Mouse (Mus musculus) layer of hippocampus, adult 8-10 months (tissue): ENCODE results near the gene Ror1. TPM values are rescaled to one million over a fixed set of nuclear protein-coding genes. Genes with fewer than 3 reads are reported as not detected.

ENCODE experiments used
- DNase-seq, 2 experiments: peaks; one replicate each; pipeline ENCODE4 v3.0.0; 2022; ENCODE audit warnings: low spot score in 2 of 2
- total RNA-seq, 4 experiments: library from RNA; stranded (reverse); gene quantifications; 2 replicates each; pipeline ENCODE4 v1.2.4; 2022

Gene Ror1
- total RNA-seq, 4 experiments from 2014 or later, result 4.3 to 5.6 (median 5.1) TPM

DNA sequence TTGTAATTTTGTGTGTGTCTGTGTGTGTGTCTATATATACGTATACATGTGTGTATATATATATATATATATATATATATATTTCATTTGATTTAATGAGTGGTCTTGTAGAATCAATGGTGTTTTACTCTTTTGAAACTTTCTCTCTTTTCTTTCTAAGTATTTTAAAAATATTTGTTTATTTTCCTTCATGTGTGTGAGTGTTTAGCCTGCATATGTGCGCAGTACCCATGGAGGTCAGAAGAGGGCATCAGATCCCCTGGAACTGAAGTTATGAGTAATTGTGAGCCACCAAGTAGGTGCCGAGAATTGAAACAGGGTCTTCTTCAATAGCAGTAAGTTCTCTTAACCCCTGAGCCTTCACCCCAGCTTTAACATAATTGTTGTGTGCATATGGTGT, 20.8 kb downstream of the Ror1 start:
- no peak for DNase-seq

GRCm38 (mm10) chr4:100118676-100119075, 23.1 kb downstream of the Ror1 start:
- no peak for DNase-seq

- DNase-seq, result no peak
Measured at GRCm38 (mm10) chr4:100119431-100119830, 23.8 kb downstream of the Ror1 start.

GRCm38 (mm10) chr4:100120547-100120946, 25.0 kb downstream of the Ror1 start:
- no peak for DNase-seq

DNA sequence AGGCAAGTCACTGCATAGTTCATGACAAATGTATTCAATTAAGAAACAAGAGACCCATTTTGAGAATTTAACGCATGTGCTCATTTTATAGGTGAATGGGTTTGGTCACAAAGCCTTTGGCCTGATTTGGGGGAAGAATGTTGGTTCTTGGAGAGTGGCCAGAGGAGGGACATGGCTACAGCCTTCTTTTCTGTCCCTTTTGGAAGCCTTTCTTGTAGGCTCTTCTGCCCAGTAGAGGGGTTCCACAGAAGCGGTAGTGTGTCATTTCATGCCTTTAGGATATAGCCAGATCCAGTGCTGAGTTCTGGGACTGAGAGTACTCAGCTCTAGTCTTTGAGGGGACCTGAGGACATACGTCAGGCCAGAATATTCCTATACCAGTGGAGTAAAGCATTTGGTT, 26.8 kb downstream of the Ror1 start:
- DNase-seq, result no peak

DNA sequence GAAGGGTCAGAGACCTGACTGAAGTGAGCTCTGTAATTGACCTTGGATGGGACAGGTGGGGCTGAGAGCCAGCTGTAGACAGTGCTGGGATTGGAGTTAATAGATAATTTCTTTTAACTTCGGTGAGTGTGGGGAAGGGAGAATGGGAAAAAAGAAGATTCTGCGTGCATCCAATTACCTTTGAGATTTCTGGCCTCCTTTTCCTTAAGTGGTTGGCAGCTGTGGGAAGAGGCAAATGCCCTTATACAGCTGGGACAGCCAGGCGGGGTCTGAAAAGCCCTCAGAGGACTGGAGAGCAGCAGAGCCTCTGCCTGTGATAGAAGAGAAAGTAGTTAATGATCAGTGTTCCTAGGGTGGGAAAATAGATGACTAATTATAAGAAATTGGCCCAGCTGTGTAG, 27.9 kb downstream of the Ror1 start:
- DNase-seq, result no peak

- DNase-seq, result no peak
Measured at GRCm38 (mm10) chr4:100124056-100124455, 28.5 kb downstream of the Ror1 start.

GRCm38 (mm10) chr4:100124935-100125334, 29.3 kb downstream of the Ror1 start:
- DNase-seq, result no peak

GRCm38 (mm10) chr4:100126531-100127310, 31.1 kb downstream of the Ror1 start:
- no peak for DNase-seq

DNA sequence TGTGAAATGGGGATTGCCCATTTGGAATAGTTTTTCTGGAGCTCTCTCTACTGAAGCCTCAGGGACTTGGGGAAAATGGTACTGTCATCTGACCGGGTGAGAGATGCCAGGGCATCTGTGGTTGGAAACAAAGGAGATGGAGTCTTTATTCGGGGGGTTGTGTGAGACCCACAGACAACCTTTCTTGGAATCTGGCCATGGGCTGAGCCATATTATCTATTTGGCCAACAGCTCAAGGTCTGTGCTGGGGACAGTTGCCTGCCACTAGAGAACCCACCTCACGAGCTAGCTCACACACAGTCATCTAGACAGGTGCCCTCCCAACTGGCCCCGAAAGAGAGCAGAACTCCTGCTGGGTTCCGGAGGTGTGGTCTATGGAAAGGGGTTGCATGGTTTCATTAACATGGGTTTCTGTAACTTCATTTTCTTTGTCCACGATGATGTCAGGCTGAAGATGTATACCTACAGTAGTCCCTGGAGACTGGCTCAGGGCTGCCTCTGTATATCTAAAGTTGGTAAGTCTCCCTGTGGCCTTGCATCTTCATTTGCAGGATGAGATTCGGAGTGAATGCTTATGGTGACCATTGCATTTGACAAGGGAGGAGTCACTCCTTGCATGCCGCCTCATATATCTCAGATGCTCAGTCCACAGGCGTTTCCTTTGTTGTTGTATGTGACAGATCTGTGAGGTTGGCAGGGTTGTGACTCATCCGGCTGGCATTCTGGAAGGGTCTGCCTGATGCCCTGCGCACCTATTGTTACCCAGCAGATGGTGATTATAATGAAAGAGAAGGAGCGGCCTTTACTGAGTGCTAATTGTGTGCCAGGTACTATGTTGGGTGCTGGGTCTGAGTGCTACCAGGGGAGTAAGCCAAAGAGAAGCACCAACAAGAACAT, 32.7 kb downstream of the Ror1 start:
- DNase-seq, result no peak

- no peak for DNase-seq
Measured at GRCm38 (mm10) chr4:100129201-100129600, 33.6 kb downstream of the Ror1 start.

DNA sequence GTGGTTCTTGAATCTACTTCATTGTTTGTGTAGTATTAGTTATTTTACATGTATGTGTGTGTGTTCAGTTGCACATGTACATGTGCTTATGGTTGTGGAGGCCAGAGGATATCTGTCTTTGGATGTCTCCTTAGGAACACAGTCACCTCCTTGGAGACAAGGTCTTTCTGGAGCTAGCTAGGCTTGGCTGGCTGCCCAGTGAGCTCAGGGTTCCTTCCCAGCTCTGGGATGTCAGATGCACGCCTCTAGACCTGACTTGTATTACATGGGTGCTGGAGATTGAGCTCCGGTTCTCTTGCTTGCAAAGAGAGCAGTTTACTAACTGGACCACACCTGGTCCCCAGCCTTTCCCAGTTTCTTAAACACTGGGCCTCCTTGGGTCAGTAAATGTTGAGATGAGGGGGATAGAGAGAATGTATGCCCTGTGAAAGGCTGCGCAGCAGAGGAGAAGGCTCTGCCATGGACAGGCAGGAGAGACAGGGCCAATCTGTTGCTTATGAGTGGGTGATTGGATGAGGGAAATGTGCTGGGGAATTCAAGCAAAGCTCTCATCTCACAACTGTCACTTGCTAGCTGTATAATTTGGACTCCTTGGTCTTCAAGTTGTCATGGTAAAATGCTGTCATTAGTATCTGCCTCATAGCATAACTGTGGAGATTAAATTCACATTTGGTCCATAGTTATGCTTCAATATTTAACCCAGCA, 35.3 kb downstream of the Ror1 start:
- DNase-seq, result peak in 1 of 2 experiments; percentile 18

GRCm38 (mm10) chr4:100131488-100131887, 35.9 kb downstream of the Ror1 start:
- DNase-seq, result no peak

DNA sequence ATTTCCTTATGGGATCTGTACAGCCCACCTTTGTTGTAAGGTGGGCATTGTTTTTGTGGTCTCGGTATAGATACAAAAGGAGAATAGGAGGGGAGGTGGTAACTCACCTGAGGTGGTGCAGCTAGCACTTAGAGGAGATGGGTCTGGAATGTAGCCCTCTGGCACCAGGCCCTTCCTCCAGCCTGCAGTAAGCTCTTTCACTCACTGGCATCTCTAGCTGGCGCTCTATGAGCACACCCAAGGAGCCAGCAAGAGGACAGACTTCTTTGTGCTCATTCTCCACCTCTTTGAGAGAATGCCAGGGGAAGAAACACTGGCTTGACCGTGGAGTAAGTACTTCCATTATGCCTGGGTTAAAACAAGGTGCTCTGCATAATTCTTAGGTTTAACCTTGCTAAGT, 36.7 kb downstream of the Ror1 start:
- DNase-seq, result no peak

DNA sequence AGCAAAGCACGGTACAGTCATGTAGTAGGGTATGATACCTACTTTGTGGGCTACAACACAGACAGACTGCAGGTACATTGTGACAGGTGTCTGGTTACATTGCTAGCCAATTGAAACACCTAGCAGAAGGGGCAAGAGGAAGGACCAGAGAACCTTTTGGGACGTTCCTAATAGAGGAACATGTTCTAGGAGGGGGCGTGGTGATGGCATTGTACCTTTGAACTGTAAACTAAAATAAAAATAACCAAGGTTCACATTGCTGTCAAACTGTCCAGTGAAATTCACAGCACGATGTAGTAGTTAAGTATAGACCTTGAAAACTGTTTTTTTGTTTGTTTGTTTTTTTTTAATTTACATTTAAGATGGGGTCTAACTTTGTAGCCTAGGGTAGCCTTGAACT, 40.5 kb downstream of the Ror1 start:
- no peak for DNase-seq

DNA sequence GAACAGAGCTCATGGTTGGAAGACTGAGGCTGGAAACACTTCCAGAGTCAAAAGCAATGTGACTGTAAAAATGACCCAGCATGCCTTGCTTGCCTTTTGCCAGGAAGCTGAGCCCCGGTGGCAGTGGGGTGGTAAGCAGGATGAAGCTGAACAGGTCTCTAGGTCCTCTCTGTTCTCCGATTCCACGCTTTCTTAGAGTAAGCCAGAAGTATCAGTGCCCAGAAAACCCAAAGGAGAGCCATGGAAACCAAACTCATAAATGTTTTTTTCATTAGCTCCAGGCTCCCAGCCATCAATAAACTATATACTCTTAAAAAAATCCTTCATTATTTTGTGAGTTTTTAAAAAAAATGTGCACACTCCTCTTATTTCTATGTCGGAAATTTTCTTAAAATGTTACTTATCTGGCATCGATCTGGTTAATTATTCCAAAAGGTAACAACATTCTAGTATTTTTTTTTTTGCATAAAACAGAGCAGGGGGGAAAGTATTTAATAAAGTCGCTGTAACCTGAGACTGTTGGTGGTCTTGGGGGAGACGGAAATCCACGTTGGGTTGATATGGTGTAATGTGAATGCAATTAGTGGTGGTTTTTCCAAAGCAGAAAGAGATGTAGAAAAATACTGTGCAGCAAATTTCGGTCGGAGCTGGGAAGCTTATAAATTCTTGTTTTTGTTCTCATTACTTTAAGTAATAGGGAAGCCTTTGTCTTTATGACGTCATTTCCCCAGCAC, 41.7 kb downstream of the Ror1 start:
- no peak for DNase-seq

- DNase-seq, result no peak
Measured at GRCm38 (mm10) chr4:100141626-100142025, 46.0 kb downstream of the Ror1 start.

- DNase-seq, result no peak
Measured at GRCm38 (mm10) chr4:100144744-100145143, 49.2 kb downstream of the Ror1 start.

GRCm38 (mm10) chr4:100150797-100151196, 55.2 kb downstream of the Ror1 start:
- DNase-seq, result no peak

DNA sequence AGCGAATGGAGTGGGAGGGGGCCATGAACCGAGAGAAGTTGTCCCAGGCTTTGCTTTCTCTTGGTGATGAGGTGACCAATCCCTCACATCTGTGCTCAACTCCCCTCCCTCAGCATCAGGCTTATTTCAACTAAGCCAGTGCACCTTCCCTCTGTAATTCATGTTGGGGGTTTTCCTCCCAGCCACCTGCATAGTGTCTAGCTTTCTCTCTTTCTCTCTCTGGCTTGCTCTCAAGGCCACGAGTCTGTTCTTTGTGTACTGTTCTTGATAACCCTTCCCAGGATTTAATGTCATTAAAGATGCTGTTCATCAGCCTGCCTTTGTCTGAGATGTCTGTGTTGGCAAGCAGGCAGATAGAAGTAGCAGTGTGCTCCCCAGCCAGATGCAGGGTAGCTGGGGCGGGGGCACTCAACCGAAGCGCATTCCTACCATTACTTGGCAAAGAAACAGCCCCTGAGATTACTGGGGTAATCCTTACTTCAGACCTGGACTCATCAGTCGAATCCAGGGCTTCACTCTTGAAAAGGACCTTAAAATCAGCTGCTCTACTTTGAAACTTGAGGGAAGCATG, 59.1 kb downstream of the Ror1 start:
- no peak for DNase-seq

GRCm38 (mm10) chr4:100155731-100156130, 60.1 kb downstream of the Ror1 start:
- DNase-seq, result no peak
